Mouse (Mus musculus) cerebellum, adult 18-20 months (tissue): ENCODE data around the gene Arhgef28.

ENCODE experiments used
- DNase-seq, 2 experiments: peaks; one replicate each; pipeline ENCODE4 v3.0.0; 2021

Arhgef28 gene

GRCm38 (mm10) chr13:98183157-98183878, 22.9 kb downstream of the Arhgef28 start:
- no peak for DNase-seq

- DNase-seq = no peak
Measured at GRCm38 (mm10) chr13:98182330-98182729, 23.9 kb downstream of the Arhgef28 start.

GRCm38 (mm10) chr13:98180636-98181035, 25.6 kb downstream of the Arhgef28 start:
- DNase-seq = no peak

- DNase-seq = no peak
Measured at GRCm38 (mm10) chr13:98175323-98176007, 30.8 kb downstream of the Arhgef28 start.

- no peak for DNase-seq
Measured at GRCm38 (mm10) chr13:98173008-98173407, 33.2 kb downstream of the Arhgef28 start.

GRCm38 (mm10) chr13:98172365-98172764, 33.9 kb downstream of the Arhgef28 start:
- DNase-seq = no peak

GRCm38 (mm10) chr13:98171706-98172105, 34.5 kb downstream of the Arhgef28 start:
- no peak for DNase-seq

GRCm38 (mm10) chr13:98171257-98171656, 35.0 kb downstream of the Arhgef28 start:
- peak; percentile 12 for DNase-seq

GRCm38 (mm10) chr13:98164878-98165277, 41.4 kb downstream of the Arhgef28 start:
- DNase-seq = no peak

- DNase-seq = no peak
Measured at GRCm38 (mm10) chr13:98161496-98161895, 44.7 kb downstream of the Arhgef28 start.

GRCm38 (mm10) chr13:98156656-98157055, 49.6 kb downstream of the Arhgef28 start:
- DNase-seq = no peak

GRCm38 (mm10) chr13:98152759-98153158, 53.5 kb downstream of the Arhgef28 start:
- DNase-seq = no peak

- DNase-seq = no peak
Measured at GRCm38 (mm10) chr13:98147532-98147931, 58.7 kb downstream of the Arhgef28 start.

GRCm38 (mm10) chr13:98146573-98147160, 59.6 kb downstream of the Arhgef28 start:
- no peak for DNase-seq

- no peak for DNase-seq
Measured at GRCm38 (mm10) chr13:98145310-98145709, 60.9 kb downstream of the Arhgef28 start.

- DNase-seq = no peak
Measured at GRCm38 (mm10) chr13:98143000-98143399, 63.2 kb downstream of the Arhgef28 start.

- no peak for DNase-seq
Measured at GRCm38 (mm10) chr13:98140626-98141025, 65.6 kb downstream of the Arhgef28 start.

GRCm38 (mm10) chr13:98138786-98139185, 67.5 kb downstream of the Arhgef28 start:
- DNase-seq = no peak

- no peak for DNase-seq
Measured at GRCm38 (mm10) chr13:98135890-98136555, 70.2 kb downstream of the Arhgef28 start.

- DNase-seq = no peak
Measured at GRCm38 (mm10) chr13:98132951-98133350, 73.3 kb downstream of the Arhgef28 start.

- no peak for DNase-seq
Measured at GRCm38 (mm10) chr13:98132264-98132663, 74.0 kb downstream of the Arhgef28 start.

- DNase-seq = no peak
Measured at GRCm38 (mm10) chr13:98125666-98126065, 80.6 kb downstream of the Arhgef28 start.

- no peak for DNase-seq
Measured at GRCm38 (mm10) chr13:98124113-98124745, 82.0 kb downstream of the Arhgef28 start.
